Mouse (Mus musculus): ENCODE measurements around the gene Prkcg. TPM values are rescaled to one million over a fixed set of nuclear protein-coding genes. Genes with fewer than 3 reads are reported as not detected.
A peak's percentile ranks its signal among the peaks of the same experiment; 100 is the strongest.

The Prkcg gene
- polyA plus RNA-seq (2015; fragmentation: Nextera tagmentation; extraction: Ambion mirVana): 0.25 and 0.30 TPM in 2 replicates

GRCm38 (mm10) chr7:3288976-3289970 is at the start of gene Prkcg, which contains the start of gene Myadm:
Gene Prkcg, plus strand, starts transcription at chr7:3289179.
Gene Myadm, plus strand, starts transcription at chr7:3289080.
- 0 out of 2 replicates have a peak, but pooled peaks have one; percentile 31 for ATAC-seq (replicated peaks; ENCODE audit: insufficient number of reproducible peaks, insufficient read depth, low FRiP score, low read depth)

GRCm38 (mm10) chr7:3239193-3239592 is 49.8 kb upstream of the Prkcg start:
- ATAC-seq (replicated peaks; ENCODE audit: insufficient number of reproducible peaks, insufficient read depth, low FRiP score, low read depth): no peak
- Histone ChIP-seq H3K27ac (no peak overlapping the region), H3K9ac (no peak overlapping the region), H3K9me3 (replicated peaks) (no peaks in the 10 kb centered on the region), H3K4me3 (no peak overlapping the region), H3K36me3 (no peaks in the 10 kb centered on the region), H3K4me2 (no peak overlapping the region), H3K4me1 (replicated peaks) (no peaks in the 10 kb centered on the region), H3K27me3 (no peaks in the 10 kb centered on the region)
- 82% methylated on average over 2 of the region's 2 CpGs for WGBS

More at GRCm38 (mm10) chr7:3288976-3289970, at the start of gene Prkcg, which contains the start of gene Myadm:
- Histone ChIP-seq H3K9me3 (replicated peaks) (no peaks in the 10 kb centered on the region), H3K4me1 (replicated peaks) (peaks cover 28% of the 10 kb centered on the region), H3K27ac (peak within 1 kb of the TSS; percentile 88), H3K36me3 (0 out of 2 replicates have a peak, but pooled peaks cover 4% of the 10 kb centered on the region), H3K4me2 (peak within 1 kb of the TSS; percentile 65), H3K9ac (peak within 1 kb of the TSS; percentile 74), H3K4me3 (peak within 1 kb of the TSS; percentile 68), H3K27me3 (no peaks in the 10 kb centered on the region)
- 2% methylated on average over 30 of the region's 30 CpGs for WGBS

GRCm38 (mm10) chr7:3260701-3261100 is 28.3 kb upstream of the Prkcg start:
- no peak overlapping the region for H3K27ac ChIP-seq
- no peaks in the 10 kb centered on the region for H3K36me3 ChIP-seq
- H3K4me1 ChIP-seq (replicated peaks): peaks cover 7% of the 10 kb centered on the region
- 0 out of 2 replicates have a peak, but pooled peaks cover 3% of the 10 kb centered on the region for H3K27me3 ChIP-seq
- H3K9me3 ChIP-seq (replicated peaks): no peaks in the 10 kb centered on the region
- no peak overlapping the region for H3K4me3 ChIP-seq
- H3K4me2 ChIP-seq: no peak overlapping the region
- ATAC-seq (replicated peaks; ENCODE audit: insufficient number of reproducible peaks, insufficient read depth, low FRiP score, low read depth): no peak
- no peak overlapping the region for H3K9ac ChIP-seq
- 61% methylated on average over 3 of the region's 3 CpGs for WGBS

GRCm38 (mm10) chr7:3261446-3261845 is 27.5 kb upstream of the Prkcg start:
- no peak overlapping the region for H3K9ac ChIP-seq
- no peak overlapping the region for H3K4me3 ChIP-seq
- no peak for ATAC-seq (replicated peaks; ENCODE audit: insufficient number of reproducible peaks, insufficient read depth, low FRiP score, low read depth)
- peaks cover 7% of the 10 kb centered on the region for H3K4me1 ChIP-seq (replicated peaks)
- no peak overlapping the region for H3K4me2 ChIP-seq
- H3K36me3 ChIP-seq: no peaks in the 10 kb centered on the region
- H3K27me3 ChIP-seq: 0 out of 2 replicates have a peak, but pooled peaks cover 3% of the 10 kb centered on the region
- H3K27ac ChIP-seq: no peak overlapping the region
- WGBS: 58% methylated on average over 4 of the region's 4 CpGs
- no peaks in the 10 kb centered on the region for H3K9me3 ChIP-seq (replicated peaks)

GRCm38 (mm10) chr7:3262789-3263188 is 26.2 kb upstream of the Prkcg start:
- H3K9me3 ChIP-seq (replicated peaks): no peaks in the 10 kb centered on the region
- H3K36me3 ChIP-seq: no peaks in the 10 kb centered on the region
- no peak overlapping the region for H3K27ac ChIP-seq
- 28% methylated on average over 2 of the region's 2 CpGs for WGBS
- ATAC-seq (replicated peaks; ENCODE audit: insufficient number of reproducible peaks, insufficient read depth, low FRiP score, low read depth): no peak
- H3K4me3 ChIP-seq: no peak overlapping the region
- no peak overlapping the region for H3K4me2 ChIP-seq
- peaks cover 7% of the 10 kb centered on the region for H3K4me1 ChIP-seq (replicated peaks)
- no peak overlapping the region for H3K9ac ChIP-seq
- 0 out of 2 replicates have a peak, but pooled peaks cover 3% of the 10 kb centered on the region for H3K27me3 ChIP-seq

- H3K4me1 ChIP-seq (replicated peaks): peaks cover 7% of the 10 kb centered on the region
- no peaks in the 10 kb centered on the region for H3K9me3 ChIP-seq (replicated peaks)
- WGBS: 22% methylated on average over 22 of the region's 22 CpGs
- 0 out of 2 replicates have a peak, but pooled peaks cover 3% of the 10 kb centered on the region for H3K27me3 ChIP-seq
- peak overlapping the region; percentile 27 for H3K4me3 ChIP-seq
- H3K36me3 ChIP-seq: no peaks in the 10 kb centered on the region
- H3K9ac ChIP-seq: no peak overlapping the region
- no peak overlapping the region for H3K27ac ChIP-seq
- H3K4me2 ChIP-seq: peak overlapping the region; percentile 64
- ATAC-seq (replicated peaks; ENCODE audit: insufficient number of reproducible peaks, insufficient read depth, low FRiP score, low read depth): peak; percentile 67; the same call in 1 of the 2 replicates
These were observed 24.5 kb upstream of the Prkcg start for GRCm38 (mm10) chr7:3264390-3265022.

GRCm38 (mm10) chr7:3265311-3265710 is 23.7 kb upstream of the Prkcg start:
- Histone ChIP-seq H3K9ac (no peak overlapping the region), H3K9me3 (replicated peaks) (no peaks in the 10 kb centered on the region), H3K27ac (no peak overlapping the region), H3K4me3 (no peak overlapping the region), H3K4me1 (replicated peaks) (peaks cover 7% of the 10 kb centered on the region), H3K27me3 (0 out of 2 replicates have a peak, but pooled peaks cover 3% of the 10 kb centered on the region), H3K36me3 (no peaks in the 10 kb centered on the region), H3K4me2 (peak overlapping the region; percentile 64)
- 57% methylated on average over 6 of the region's 6 CpGs for WGBS
- ATAC-seq (replicated peaks; ENCODE audit: insufficient number of reproducible peaks, insufficient read depth, low FRiP score, low read depth): no peak

GRCm38 (mm10) chr7:3267261-3267660 is 21.7 kb upstream of the Prkcg start:
- no peak overlapping the region for H3K9ac ChIP-seq
- H3K4me1 ChIP-seq (replicated peaks): peaks cover 7% of the 10 kb centered on the region
- H3K27me3 ChIP-seq: 0 out of 2 replicates have a peak, but pooled peaks cover 3% of the 10 kb centered on the region
- 54% methylated on average over 3 of the region's 3 CpGs for WGBS
- H3K4me2 ChIP-seq: no peak overlapping the region
- no peak overlapping the region for H3K27ac ChIP-seq
- H3K36me3 ChIP-seq: no peaks in the 10 kb centered on the region
- no peaks in the 10 kb centered on the region for H3K9me3 ChIP-seq (replicated peaks)
- no peak overlapping the region for H3K4me3 ChIP-seq
- ATAC-seq (replicated peaks; ENCODE audit: insufficient number of reproducible peaks, insufficient read depth, low FRiP score, low read depth): no peak

GRCm38 (mm10) chr7:3267888-3268287 is 21.1 kb upstream of the Prkcg start:
- H3K27ac ChIP-seq: no peak overlapping the region
- no peak overlapping the region for H3K4me2 ChIP-seq
- no peaks in the 10 kb centered on the region for H3K36me3 ChIP-seq
- WGBS: 51% methylated on average over 8 of the region's 8 CpGs
- H3K4me3 ChIP-seq: no peak overlapping the region
- ATAC-seq (replicated peaks; ENCODE audit: insufficient number of reproducible peaks, insufficient read depth, low FRiP score, low read depth): no peak
- no peaks in the 10 kb centered on the region for H3K9me3 ChIP-seq (replicated peaks)
- peaks cover 7% of the 10 kb centered on the region for H3K4me1 ChIP-seq (replicated peaks)
- H3K9ac ChIP-seq: no peak overlapping the region
- 0 out of 2 replicates have a peak, but pooled peaks cover 3% of the 10 kb centered on the region for H3K27me3 ChIP-seq

- no peaks in the 10 kb centered on the region for H3K36me3 ChIP-seq
- H3K27me3 ChIP-seq: 0 out of 2 replicates have a peak, but pooled peaks cover 3% of the 10 kb centered on the region
- no peak overlapping the region for H3K27ac ChIP-seq
- ATAC-seq (replicated peaks; ENCODE audit: insufficient number of reproducible peaks, insufficient read depth, low FRiP score, low read depth): no peak
- H3K9me3 ChIP-seq (replicated peaks): no peaks in the 10 kb centered on the region
- peaks cover 7% of the 10 kb centered on the region for H3K4me1 ChIP-seq (replicated peaks)
- H3K4me3 ChIP-seq: no peak overlapping the region
- H3K9ac ChIP-seq: no peak overlapping the region
- no peak overlapping the region for H3K4me2 ChIP-seq
- 41% methylated on average over 3 of the region's 3 CpGs for WGBS
These were observed 20.7 kb upstream of the Prkcg start for GRCm38 (mm10) chr7:3268291-3268690.

GRCm38 (mm10) chr7:3272206-3272605 is 16.8 kb upstream of the Prkcg start:
- H3K27me3 ChIP-seq: no peaks in the 10 kb centered on the region
- H3K36me3 ChIP-seq: no peaks in the 10 kb centered on the region
- 0 out of 2 replicates have a peak, but pooled peaks cover 2% of the 10 kb centered on the region for H3K4me1 ChIP-seq (replicated peaks)
- no peak overlapping the region for H3K4me3 ChIP-seq
- 82% methylated on average over 9 of the region's 9 CpGs for WGBS
- no peaks in the 10 kb centered on the region for H3K9me3 ChIP-seq (replicated peaks)
- H3K27ac ChIP-seq: no peak overlapping the region
- H3K9ac ChIP-seq: no peak overlapping the region
- H3K4me2 ChIP-seq: no peak overlapping the region
- no peak for ATAC-seq (replicated peaks; ENCODE audit: insufficient number of reproducible peaks, insufficient read depth, low FRiP score, low read depth)

All from heart, embryonic 15.5 days (tissue).